Mouse (Mus musculus): ENCODE data around the gene Mfsd11. TPM values are rescaled to one million over a fixed set of nuclear protein-coding genes. Genes with fewer than 3 reads are reported as not detected.
A peak's percentile ranks its signal among the peaks of the same experiment; 100 is the strongest.
"Not testable (repeated sequence)": the region's sequence is repeated elsewhere in the genome, so short reads cannot be mapped to it uniquely, and the experiment has no call there.

Mfsd11 gene
- polyA plus RNA-seq, 1 experiment from 2014 or later: 41.1 TPM

DNA sequence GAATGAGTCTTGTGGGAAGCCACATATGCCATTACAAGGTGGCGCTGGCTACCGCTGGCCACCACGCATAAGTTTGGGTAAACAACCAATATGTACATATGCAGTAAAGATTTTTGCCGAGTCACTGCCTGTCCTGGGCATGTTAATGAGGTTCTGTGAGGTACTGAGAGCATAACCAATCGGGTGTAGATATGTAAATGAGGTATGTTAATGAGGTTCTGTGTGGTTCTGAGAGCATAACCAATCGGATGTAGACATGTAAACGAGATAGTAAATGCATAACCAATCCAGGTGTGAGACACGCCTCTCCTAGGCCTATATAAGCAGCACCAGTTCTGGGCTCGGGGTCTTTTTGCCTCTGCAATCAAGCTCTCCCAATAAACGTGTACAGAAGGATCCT is 50.3 kb downstream of the Mfsd11 start:
- H3K27me3 ChIP-seq (ENCODE audit: control insufficient read depth, insufficient read depth, low read length); H3K36me3 ChIP-seq (ENCODE audit: control insufficient read depth, insufficient read depth, low read length); H3K4me2 ChIP-seq (ENCODE audit: low read depth); DNase-seq (ENCODE audit: low spot score); H3K9me3 ChIP-seq (ENCODE audit: control insufficient read depth, low read length); H3K9ac ChIP-seq (ENCODE audit: low read length); H3K4me1 ChIP-seq (ENCODE audit: control insufficient read depth, insufficient read depth, low read length); ATAC-seq (ENCODE audit: insufficient read depth, low FRiP score, low TSS enrichment); H3K4me3 ChIP-seq (ENCODE audit: low read depth, low read length); H3K27ac ChIP-seq (ENCODE audit: low read depth, low read length): not testable (repeated sequence)
- 89% methylated on average over 10 of the region's 10 CpGs for WGBS

DNA sequence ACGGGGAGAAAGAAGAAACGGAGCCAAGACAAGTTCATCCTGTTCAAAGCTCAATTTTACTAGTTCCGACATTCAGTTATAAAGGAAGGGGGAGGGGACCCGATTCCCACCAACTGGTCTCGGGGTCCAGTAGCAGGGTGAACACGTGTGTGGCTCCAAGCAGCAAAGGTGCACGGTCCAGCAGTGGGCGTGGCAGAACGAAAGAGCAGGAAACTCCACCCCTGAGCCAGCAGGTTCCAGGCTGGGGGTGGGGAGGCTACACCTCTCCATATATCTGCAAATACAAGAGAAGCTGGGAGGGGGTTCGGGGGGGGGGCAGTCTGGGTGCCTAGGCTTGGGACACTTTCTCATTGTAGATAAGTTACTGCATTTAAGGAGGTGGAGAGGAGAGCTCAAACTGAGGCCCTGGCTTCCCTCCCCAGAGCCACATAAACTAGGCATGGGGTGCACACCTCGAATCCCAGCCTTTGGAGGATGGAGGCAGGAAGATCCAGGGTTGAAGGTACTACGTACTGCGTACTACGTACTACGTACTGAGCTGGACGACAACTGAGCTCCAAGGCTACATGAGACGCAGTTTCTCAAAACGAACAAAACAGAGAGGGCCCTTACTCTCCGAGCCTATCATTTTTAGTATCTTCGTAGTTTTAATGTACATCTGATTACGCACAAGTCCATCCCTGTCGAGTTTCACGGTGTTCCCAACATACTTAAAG is 53.7 kb downstream of the Mfsd11 start:
- Histone ChIP-seq H3K9me3 (ENCODE audit: control insufficient read depth, low read length) (no peaks in the 10 kb centered on the region), H3K27me3 (ENCODE audit: control insufficient read depth, insufficient read depth, low read length) (peaks cover 9% of the 10 kb centered on the region), H3K36me3 (ENCODE audit: control insufficient read depth, insufficient read depth, low read length) (no peaks in the 10 kb centered on the region), H3K27ac (ENCODE audit: low read depth, low read length) (no peak overlapping the region), H3K4me1 (ENCODE audit: control insufficient read depth, insufficient read depth, low read length) (no peaks in the 10 kb centered on the region; the same call in 1 of the 2 replicates), H3K4me2 (ENCODE audit: low read depth) (peak overlapping the region; percentile 40), H3K9ac (ENCODE audit: low read length) (no peak overlapping the region), H3K4me3 (ENCODE audit: low read depth, low read length) (no peak overlapping the region)
- ATAC-seq (ENCODE audit: insufficient read depth, low FRiP score, low TSS enrichment): no peak
- 6% methylated on average over 23 of the region's 23 CpGs for WGBS
- no peak for DNase-seq (ENCODE audit: low spot score)

DNA sequence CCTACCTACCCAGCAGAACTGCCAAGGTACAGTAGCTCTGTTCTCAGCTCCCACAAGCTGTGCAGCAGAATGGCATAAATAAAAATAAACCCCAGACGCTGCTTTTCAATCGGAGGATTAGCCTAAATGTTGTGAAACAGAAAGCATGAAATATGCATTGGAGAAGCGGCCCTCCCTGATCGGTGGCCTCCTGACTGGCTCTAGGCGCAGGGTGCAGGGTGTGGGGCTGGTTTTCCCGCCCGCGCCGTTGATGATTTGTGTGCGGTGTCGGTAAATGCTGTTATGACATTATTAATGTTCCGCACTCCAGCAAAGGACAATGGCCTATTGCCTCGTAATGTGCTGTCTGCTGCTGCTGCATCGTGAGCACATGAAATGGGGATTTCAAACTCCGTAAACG is 61.3 kb downstream of the Mfsd11 start:
- WGBS: 57% methylated on average over 16 of the region's 16 CpGs
- Histone ChIP-seq H3K9me3 (ENCODE audit: control insufficient read depth, low read length) (no peaks in the 10 kb centered on the region), H3K9ac (ENCODE audit: low read length) (no peak overlapping the region), H3K4me2 (ENCODE audit: low read depth) (no peak overlapping the region), H3K36me3 (ENCODE audit: control insufficient read depth, insufficient read depth, low read length) (no peaks in the 10 kb centered on the region), H3K27me3 (ENCODE audit: control insufficient read depth, insufficient read depth, low read length) (peaks cover 10% of the 10 kb centered on the region), H3K27ac (ENCODE audit: low read depth, low read length) (no peak overlapping the region), H3K4me1 (ENCODE audit: control insufficient read depth, insufficient read depth, low read length) (peaks cover 8% of the 10 kb centered on the region), H3K4me3 (ENCODE audit: low read depth, low read length) (no peak overlapping the region)
- ATAC-seq (ENCODE audit: insufficient read depth, low FRiP score, low TSS enrichment) (no peak), DNase-seq (ENCODE audit: low spot score) (peak; percentile 37)

DNA sequence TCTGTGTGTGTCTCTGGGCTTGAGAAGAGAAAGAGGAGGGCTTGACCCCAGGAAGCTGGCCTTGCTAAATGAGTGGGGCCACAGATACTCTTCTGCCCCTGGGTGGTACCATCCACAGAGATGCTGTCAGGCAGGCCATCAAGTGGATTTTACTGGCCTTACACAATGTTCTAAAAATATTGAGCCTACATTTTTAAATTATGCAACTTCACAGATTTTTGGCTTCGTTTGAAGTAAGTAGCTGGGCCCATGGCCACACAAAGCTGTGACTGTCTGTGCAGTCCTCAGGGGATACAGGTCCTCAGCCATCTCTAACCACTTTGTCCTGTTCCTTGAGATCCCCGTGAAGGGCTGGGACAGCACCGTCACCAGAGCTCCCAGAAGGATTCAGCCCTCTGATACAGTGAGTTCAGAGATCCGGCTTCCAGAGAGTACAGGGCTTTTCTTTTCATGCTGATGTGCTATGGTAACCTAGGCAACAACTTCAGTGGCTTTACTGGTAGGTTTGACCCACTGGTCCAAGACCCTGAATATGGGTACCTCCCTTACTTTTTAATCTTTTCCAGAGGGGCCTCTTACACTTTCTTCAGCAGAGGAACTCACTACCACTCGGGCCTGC is 62.1 kb downstream of the Mfsd11 start:
- no peak for ATAC-seq (ENCODE audit: insufficient read depth, low FRiP score, low TSS enrichment)

DNA sequence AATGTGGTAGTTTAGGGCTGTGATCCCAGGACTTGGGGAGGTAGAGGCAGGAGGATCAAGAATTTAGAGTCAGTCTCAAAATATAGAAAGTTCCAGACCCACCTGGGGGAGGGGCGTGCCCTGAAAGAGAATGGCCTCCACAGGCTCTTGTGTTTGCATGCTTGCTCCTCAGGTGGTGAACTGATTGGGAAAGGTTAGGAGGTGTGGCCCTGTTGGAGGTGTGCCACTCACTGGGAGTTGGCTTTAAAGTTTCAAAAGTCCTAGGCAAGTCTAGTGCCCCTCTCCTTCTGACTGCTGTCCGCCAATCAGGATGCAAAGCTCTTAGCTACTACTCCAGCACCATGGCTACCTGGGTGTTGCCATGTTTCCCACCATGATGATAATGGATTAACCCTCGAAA is 63.0 kb downstream of the Mfsd11 start:
- Histone ChIP-seq H3K4me2 (ENCODE audit: low read depth) (no peak overlapping the region), H3K9ac (ENCODE audit: low read length) (no peak overlapping the region), H3K4me3 (ENCODE audit: low read depth, low read length) (no peak overlapping the region), H3K27me3 (ENCODE audit: control insufficient read depth, insufficient read depth, low read length) (peaks cover 13% of the 10 kb centered on the region), H3K36me3 (ENCODE audit: control insufficient read depth, insufficient read depth, low read length) (no peaks in the 10 kb centered on the region), H3K9me3 (ENCODE audit: control insufficient read depth, low read length) (no peaks in the 10 kb centered on the region), H3K27ac (ENCODE audit: low read depth, low read length) (no peak overlapping the region), H3K4me1 (ENCODE audit: control insufficient read depth, insufficient read depth, low read length) (peaks cover 17% of the 10 kb centered on the region)
- ATAC-seq (ENCODE audit: insufficient read depth, low FRiP score, low TSS enrichment) (no peak), DNase-seq (ENCODE audit: low spot score) (no peak)
- WGBS: 84% methylated on average over 3 of the region's 3 CpGs

More for the DNA sequence above, 62.1 kb downstream of the Mfsd11 start:
- Histone ChIP-seq H3K9me3 (ENCODE audit: control insufficient read depth, low read length) (no peaks in the 10 kb centered on the region), H3K9ac (ENCODE audit: low read length) (no peak overlapping the region), H3K4me2 (ENCODE audit: low read depth) (no peak overlapping the region), H3K4me1 (ENCODE audit: control insufficient read depth, insufficient read depth, low read length) (peaks cover 11% of the 10 kb centered on the region), H3K4me3 (ENCODE audit: low read depth, low read length) (no peak overlapping the region), H3K27me3 (ENCODE audit: control insufficient read depth, insufficient read depth, low read length) (peaks cover 10% of the 10 kb centered on the region), H3K36me3 (ENCODE audit: control insufficient read depth, insufficient read depth, low read length) (no peaks in the 10 kb centered on the region), H3K27ac (ENCODE audit: low read depth, low read length) (no peak overlapping the region)
- no peak for DNase-seq (ENCODE audit: low spot score)
- 62% methylated on average over 5 of the region's 5 CpGs for WGBS

DNA sequence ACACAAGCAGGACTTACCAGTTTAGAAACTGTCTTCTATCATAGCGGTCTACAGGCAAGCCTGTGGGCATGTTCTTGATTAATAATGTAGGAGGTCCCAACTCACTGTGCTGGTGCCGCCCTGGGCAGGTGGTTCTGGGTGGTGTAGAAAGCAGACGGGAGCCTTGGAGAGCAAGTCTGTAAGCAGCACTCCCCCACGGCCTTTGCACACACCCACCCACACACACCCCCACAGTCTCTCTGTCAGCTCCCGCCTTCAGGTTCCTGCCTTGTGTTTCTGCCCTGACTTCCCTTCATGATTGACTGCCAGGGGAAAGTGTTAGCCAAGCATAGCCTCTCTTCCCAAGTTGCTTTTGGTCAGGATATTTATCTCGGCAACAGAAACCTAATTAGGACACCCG is 65.1 kb downstream of the Mfsd11 start:
- H3K9ac ChIP-seq (ENCODE audit: low read length): no peak overlapping the region
- H3K36me3 ChIP-seq (ENCODE audit: control insufficient read depth, insufficient read depth, low read length): no peaks in the 10 kb centered on the region
- H3K9me3 ChIP-seq (ENCODE audit: control insufficient read depth, low read length): no peaks in the 10 kb centered on the region
- H3K4me2 ChIP-seq (ENCODE audit: low read depth): no peak overlapping the region
- 57% methylated on average over 7 of the region's 7 CpGs for WGBS
- H3K27ac ChIP-seq (ENCODE audit: low read depth, low read length): no peak overlapping the region
- peaks cover 24% of the 10 kb centered on the region for H3K4me1 ChIP-seq (ENCODE audit: control insufficient read depth, insufficient read depth, low read length)
- DNase-seq (ENCODE audit: low spot score) (no peak), ATAC-seq (ENCODE audit: insufficient read depth, low FRiP score, low TSS enrichment) (no peak)
- no peak overlapping the region for H3K4me3 ChIP-seq (ENCODE audit: low read depth, low read length)
- peaks cover 16% of the 10 kb centered on the region for H3K27me3 ChIP-seq (ENCODE audit: control insufficient read depth, insufficient read depth, low read length)

DNA sequence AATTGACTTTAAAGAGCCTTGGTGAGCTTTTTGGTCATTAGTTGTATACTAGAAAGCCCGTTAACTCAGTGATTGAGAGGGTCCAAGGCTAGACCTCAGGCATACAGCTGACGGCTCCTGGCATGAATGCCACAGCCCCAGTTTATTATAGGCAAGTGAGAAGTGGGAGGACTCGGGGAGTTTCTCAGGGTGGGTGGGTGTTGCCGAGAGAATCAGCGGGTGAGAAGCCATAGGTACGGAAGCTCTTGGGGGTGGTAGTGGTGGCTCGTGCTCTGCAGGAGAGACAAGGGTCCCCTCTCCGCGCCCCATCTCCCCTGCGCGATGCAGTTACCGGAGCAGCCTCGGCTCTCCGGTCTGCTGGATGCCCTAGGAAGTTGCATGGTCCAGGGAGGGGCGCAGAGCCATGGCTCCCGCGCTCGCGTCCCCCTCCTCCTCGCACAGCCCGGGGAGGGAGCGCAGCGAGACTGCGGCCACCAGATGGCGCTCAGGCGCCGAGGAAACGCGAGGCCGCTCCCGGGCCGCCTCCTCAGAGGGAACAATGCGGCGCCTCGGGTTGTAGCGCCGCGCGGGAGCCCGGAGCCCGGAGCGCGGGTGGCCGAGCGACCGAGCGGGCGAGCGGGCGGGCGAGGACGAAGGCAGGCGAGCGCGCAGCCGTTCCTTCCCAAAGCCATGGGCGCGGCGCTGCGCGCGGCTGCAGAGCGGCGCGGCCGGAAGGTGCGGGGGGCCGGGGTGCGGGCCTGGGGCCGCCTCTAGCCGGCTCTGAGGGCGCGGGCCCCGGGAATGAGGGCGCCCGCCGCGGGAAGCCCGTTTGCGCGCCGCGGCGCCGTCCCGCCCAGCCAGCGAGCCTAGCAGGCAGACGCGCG is 66.3 kb downstream of the Mfsd11 start, which contains the start of gene Mgat5b:
Mgat5b (plus strand) TSS at position 541 of the 863 bp plus-strand sequence.
- DNase-seq (ENCODE audit: low spot score) (peak; percentile 96), ATAC-seq (ENCODE audit: insufficient read depth, low FRiP score, low TSS enrichment) (peak; percentile 91)
- Histone ChIP-seq H3K4me3 (ENCODE audit: low read depth, low read length) (peak within 1 kb of the TSS; percentile 75), H3K4me1 (ENCODE audit: control insufficient read depth, insufficient read depth, low read length) (peaks cover 24% of the 10 kb centered on the region), H3K4me2 (ENCODE audit: low read depth) (peak within 1 kb of the TSS; percentile 94), H3K36me3 (ENCODE audit: control insufficient read depth, insufficient read depth, low read length) (peaks cover under 1% of the 10 kb centered on the region; the same call in 1 of the 2 replicates), H3K9me3 (ENCODE audit: control insufficient read depth, low read length) (no peaks in the 10 kb centered on the region), H3K9ac (ENCODE audit: low read length) (peak within 1 kb of the TSS; percentile 97), H3K27ac (ENCODE audit: low read depth, low read length) (peak within 1 kb of the TSS; percentile 65), H3K27me3 (ENCODE audit: control insufficient read depth, insufficient read depth, low read length) (peaks cover 16% of the 10 kb centered on the region)
- under 1% methylated on average over 71 of the region's 90 CpGs for WGBS

- Histone ChIP-seq H3K9me3 (ENCODE audit: control insufficient read depth, low read length) (no peaks in the 10 kb centered on the region), H3K4me3 (ENCODE audit: low read depth, low read length) (peak overlapping the region; percentile 75), H3K9ac (ENCODE audit: low read length) (peak overlapping the region; percentile 97), H3K36me3 (ENCODE audit: control insufficient read depth, insufficient read depth, low read length) (peaks cover 2% of the 10 kb centered on the region; the same call in 1 of the 2 replicates), H3K27ac (ENCODE audit: low read depth, low read length) (peak overlapping the region; percentile 65), H3K4me2 (ENCODE audit: low read depth) (peak overlapping the region; percentile 94), H3K4me1 (ENCODE audit: control insufficient read depth, insufficient read depth, low read length) (peaks cover 21% of the 10 kb centered on the region), H3K27me3 (ENCODE audit: control insufficient read depth, insufficient read depth, low read length) (peaks cover 16% of the 10 kb centered on the region)
- DNase-seq (ENCODE audit: low spot score) (peak; percentile 52), ATAC-seq (ENCODE audit: insufficient read depth, low FRiP score, low TSS enrichment) (peak; percentile 53)
- WGBS: 3% methylated on average over 47 of the region's 58 CpGs
Observed at GRCm38 (mm10) chr11:116919186-116920020, 67.2 kb downstream of the Mfsd11 start.
